Mouse (Mus musculus) stomach, postnatal 0 days (tissue): ENCODE measurements around the gene Gng8.

ENCODE experiments used
- CTCF ChIP-seq: IDR thresholded peaks from 2 replicates; pipeline ENCODE4 v1.5.1; 2016; ENCODE audit warnings: antibody characterized with exemption, low read depth, mild to moderate bottlenecking, moderate library complexity
- EP300 ChIP-seq: optimal IDR thresholded peaks from 2 replicates; pipeline ENCODE3; 2016; ENCODE audit warnings: antibody characterized with exemption

GRCm38 (mm10) chr7:16879796-16880547 is 11.6 kb upstream of the Gng8 start:
- TF ChIP-seq EP300 (peak; percentile 39), CTCF (no peak)
